Mouse (Mus musculus) olfactory bulb, adult 2 months (tissue): ENCODE data around the gene Syt6.

Experiments
- CTCF ChIP-seq: fragments of 200-500 bp; IDR thresholded peaks from 2 replicates; pipeline ENCODE4 v1.5.1; 2012; ENCODE audit warnings: low read depth, mild to moderate bottlenecking, low read length, moderate library complexity; ENCODE audit not compliant: insufficient read depth
- POLR2A ChIP-seq: fragments of 200-500 bp; IDR thresholded peaks from 2 replicates; pipeline ENCODE4 v1.6.1; 2012; ENCODE audit warnings: mild to moderate bottlenecking, low read depth, low read length, moderate library complexity; ENCODE audit not compliant: insufficient read depth

GRCm38 (mm10) chr3:103550236-103550635 is 24.8 kb upstream of the Syt6 start:
- TF ChIP-seq CTCF (no peak), POLR2A (no peak)
